Mouse (Mus musculus) liver, embryonic 11.5 days (tissue): Measurements from ENCODE around the gene Zfp335. TPM values are rescaled to one million over a fixed set of nuclear protein-coding genes. Genes with fewer than 3 reads are reported as not detected.
"Not testable (repeated sequence)": the region's sequence is repeated elsewhere in the genome, so short reads cannot be mapped to it uniquely, and the experiment has no call there.

Experiments
- ATAC-seq: fragments of 200-750 bp; cut with Nextera tagmentation; replicated peaks from 2 replicates; pipeline ENCODE4 v1.8.0; 2017; ENCODE audit warnings: moderate number of reproducible peaks, mild to moderate bottlenecking, moderate TSS enrichment, moderate library complexity; ENCODE audit not compliant: low FRiP score
- DNase-seq: peaks from one replicate; pipeline ENCODE4 v3.0.0-alpha.2; 2017; ENCODE audit warnings: low spot score
- H3K27ac ChIP-seq: fragments of 300-500 bp; sonication (generic); 2 replicates; pipeline ENCODE4 v1.5.1; 2014; ENCODE audit warnings: mild to moderate bottlenecking, low read depth, low read length, control low read depth
- H3K27me3 ChIP-seq: fragments of 300-500 bp; sonication (generic); replicated peaks from 2 replicates; pipeline ENCODE4 v1.6.1; 2014; ENCODE audit warnings: low read length, mixed read lengths; ENCODE audit not compliant: control insufficient read depth, insufficient read depth
- H3K36me3 ChIP-seq: fragments of 300-500 bp; sonication (generic); 2 replicates; pipeline ENCODE4 v1.6.1; 2014; ENCODE audit warnings: mild to moderate bottlenecking, low read length, moderate library complexity, mixed read lengths; ENCODE audit not compliant: control insufficient read depth, insufficient read depth
- H3K4me1 ChIP-seq: fragments of 300-500 bp; sonication (generic); replicated peaks from 2 replicates; pipeline ENCODE4 v1.6.1; 2014; ENCODE audit warnings: low read length, mixed read lengths; ENCODE audit not compliant: control insufficient read depth, insufficient read depth
- H3K4me2 ChIP-seq: fragments of 300-500 bp; sonication (generic); 2 replicates; pipeline ENCODE4 v1.6.1; 2014; ENCODE audit warnings: mild to moderate bottlenecking, control low read depth, moderate library complexity
- H3K4me3 ChIP-seq: fragments of 300-500 bp; sonication (generic); 2 replicates; pipeline ENCODE4 v1.5.1; 2014; ENCODE audit warnings: low read depth, low read length, control low read depth
- H3K9ac ChIP-seq: fragments of 300-500 bp; sonication (generic); 2 replicates; pipeline ENCODE4 v1.6.1; 2014; ENCODE audit warnings: low read depth, low read length, control low read depth
- H3K9me3 ChIP-seq: fragments of 300-500 bp; sonication (generic); 2 replicates; pipeline ENCODE4 v1.6.1; 2016; ENCODE audit warnings: low read length, inconsistent platforms, mixed read lengths; ENCODE audit not compliant: control insufficient read depth
- WGBS: fragments of 180-500 bp; shearing (Covaris S2); extraction: QIAGEN DNeasy Blood & Tissue Kit; methylation state at CpG from one replicate; pipeline ENCODE4 v1.1.7; 2014; 5-methylcytosine and 5-hydroxymethylcytosine counted together
- polyA plus RNA-seq: library from polyadenylated mRNA; unstranded; fragments of >200 nt; fragmentation: Nextera tagmentation; extraction: Ambion mirVana; gene quantifications from 2 replicates; pipeline ENCODE4 v1.2.1, GENCODE M21; 2014

Gene Zfp335
- polyA plus RNA-seq, 1 experiment from 2014 or later, result 15.0 TPM

DNA sequence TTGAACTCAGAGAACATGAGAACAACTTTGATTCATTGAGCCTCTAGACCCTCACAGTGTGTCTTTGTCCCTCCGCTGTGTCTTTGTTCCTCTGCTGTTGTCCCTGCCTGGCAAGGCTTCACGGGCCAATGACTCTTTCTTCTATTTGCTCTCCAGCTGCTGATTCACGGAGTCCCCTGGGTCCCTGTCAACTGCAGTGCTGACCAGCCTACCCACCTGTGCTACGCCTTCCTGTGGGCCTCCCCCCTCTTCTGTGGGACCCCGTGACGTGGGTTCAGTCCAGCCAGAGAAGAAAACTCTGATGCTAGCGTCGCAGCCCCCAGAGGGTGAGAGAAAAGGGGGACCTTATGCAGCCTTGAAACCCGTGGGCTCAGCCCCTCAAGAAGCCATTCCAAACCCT lies 28.9 kb downstream of the Zfp335 start:
- no peak overlapping the region for H3K9ac ChIP-seq
- H3K9me3 ChIP-seq, result no peaks in the 10 kb centered on the region
- H3K27me3 ChIP-seq, result no peaks in the 10 kb centered on the region
- H3K36me3 ChIP-seq, result peaks cover 23% of the 10 kb centered on the region
- peaks cover 12% of the 10 kb centered on the region for H3K4me1 ChIP-seq
- H3K4me3 ChIP-seq, result no peak overlapping the region
- WGBS, result 79% methylated on average over 9 of the region's 9 CpGs
- no peak overlapping the region for H3K4me2 ChIP-seq
- ATAC-seq, result no peak
- no peak overlapping the region for H3K27ac ChIP-seq
- DNase-seq, result no peak

DNA sequence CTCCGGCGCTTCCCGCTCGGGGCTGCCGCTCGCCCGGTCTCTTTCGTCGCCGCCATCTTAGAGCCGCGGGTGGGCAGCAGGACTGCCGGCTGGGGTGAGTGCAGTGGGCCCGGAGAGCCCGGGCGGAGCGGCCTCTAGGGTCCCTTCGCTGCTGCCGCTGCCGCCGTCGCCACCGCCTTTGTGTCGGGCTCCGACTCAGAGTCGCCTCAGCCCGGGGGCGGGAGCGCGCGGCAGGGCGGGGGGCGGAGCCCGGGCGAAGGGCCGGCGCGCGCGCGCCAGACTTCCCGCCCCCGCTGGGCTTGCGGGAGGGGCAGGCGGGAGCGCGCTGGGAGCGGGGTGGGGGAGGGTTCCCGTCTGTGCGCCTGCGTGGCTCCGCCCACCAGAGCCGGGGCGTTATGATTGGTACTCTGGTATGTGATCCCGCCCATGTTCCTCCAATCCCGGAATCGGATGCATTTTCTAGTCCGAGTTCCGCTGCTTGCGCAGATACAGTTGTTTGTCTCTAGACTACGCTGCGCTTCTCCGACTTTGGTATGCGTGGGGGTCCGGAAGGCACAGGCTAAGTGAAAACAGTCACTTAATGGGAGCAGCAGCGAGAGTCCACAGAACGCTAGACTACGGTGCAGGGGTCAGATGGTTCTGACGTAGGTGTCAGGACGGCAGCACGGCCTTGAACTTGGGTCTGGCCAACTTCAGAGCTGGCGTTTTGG lies 31.8 kb downstream of the Zfp335 start:
- H3K27me3 ChIP-seq, result no peaks in the 10 kb centered on the region
- WGBS, result under 1% methylated on average over 58 of the region's 72 CpGs
- peak; percentile 86 for ATAC-seq
- H3K9ac ChIP-seq, result peak overlapping the region; percentile 100
- peak overlapping the region; percentile 97 for H3K4me3 ChIP-seq
- peaks cover 10% of the 10 kb centered on the region; the same call in 1 of the 2 replicates for H3K36me3 ChIP-seq
- H3K9me3 ChIP-seq, result no peaks in the 10 kb centered on the region
- DNase-seq, result peak; percentile 97
- peak overlapping the region; percentile 100 for H3K27ac ChIP-seq
- peaks cover 17% of the 10 kb centered on the region for H3K4me1 ChIP-seq
- H3K4me2 ChIP-seq, result peak overlapping the region; percentile 92

DNA sequence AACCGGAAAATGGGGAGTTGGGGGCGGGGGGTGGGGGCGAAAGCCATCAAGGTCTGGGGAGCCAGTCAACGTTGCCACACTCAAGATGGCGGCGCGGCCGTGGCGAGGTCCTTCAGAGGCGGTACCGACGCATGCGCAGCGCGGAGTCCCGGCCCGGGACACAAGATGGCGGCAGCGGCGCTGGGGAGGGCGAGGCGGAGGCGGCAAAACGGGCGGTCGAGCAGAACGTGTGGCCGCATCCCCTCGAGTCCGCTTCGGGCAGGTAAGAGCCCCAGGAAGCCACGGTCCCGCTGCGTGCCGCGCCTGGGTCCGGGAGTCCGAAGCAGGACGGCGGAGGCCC lies 32.4 kb downstream of the Zfp335 start, which contains the start of gene Pcif1:
Gene Pcif1 (plus strand): TSS at position 77 of the 340 bp plus-strand sequence.
- Histone ChIP-seq H3K27me3 (no peaks in the 10 kb centered on the region), H3K4me2 (peak within 1 kb of the TSS; percentile 92), H3K4me3 (peak within 1 kb of the TSS; percentile 97), H3K4me1 (peaks cover 22% of the 10 kb centered on the region), H3K9ac (peak within 1 kb of the TSS; percentile 100), H3K27ac (peak within 1 kb of the TSS; percentile 100), H3K9me3 (no peaks in the 10 kb centered on the region), H3K36me3 (peaks cover 10% of the 10 kb centered on the region; the same call in 1 of the 2 replicates)
- peak; percentile 78 for ATAC-seq
- peak; percentile 96 for DNase-seq
- 0% methylated on average over 40 of the region's 40 CpGs for WGBS

DNA sequence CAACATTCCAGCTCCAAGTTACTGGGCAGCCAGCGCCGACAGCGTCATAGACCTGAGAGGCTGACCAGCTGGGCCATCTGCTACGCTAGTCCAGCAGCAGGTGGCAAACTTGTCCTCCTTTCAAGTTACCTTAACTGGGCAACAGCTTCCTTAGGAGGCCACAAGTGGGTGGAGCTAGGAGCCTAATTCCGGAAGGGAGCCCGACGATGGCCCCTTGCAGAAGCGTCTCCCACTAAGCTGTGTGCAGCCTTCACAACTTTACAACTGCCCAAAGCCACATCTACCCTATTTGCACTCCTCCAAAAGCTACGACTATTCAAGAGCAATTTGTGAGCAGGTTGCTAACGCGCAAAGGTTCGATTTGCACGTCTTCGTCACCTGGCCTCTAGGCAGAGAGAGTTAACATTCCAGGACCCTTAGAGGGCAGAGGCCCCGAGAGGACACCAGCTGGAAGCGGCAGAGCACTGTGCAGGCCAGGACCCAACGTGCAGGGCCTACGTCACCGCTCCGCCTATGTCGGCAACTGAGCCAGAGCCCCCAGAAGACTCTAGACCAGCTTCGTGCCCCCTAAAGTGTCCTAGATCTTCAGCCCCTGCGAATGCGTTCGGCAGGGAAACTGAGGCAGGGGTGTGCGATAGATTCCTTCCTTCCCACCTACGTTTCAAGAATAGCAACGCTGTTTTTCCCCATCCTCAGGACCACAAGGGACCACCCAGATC lies 32.9 kb downstream of the Zfp335 start:
- Histone ChIP-seq H3K9me3 (no peaks in the 10 kb centered on the region), H3K4me1 (peaks cover 25% of the 10 kb centered on the region), H3K4me2 (peak overlapping the region; percentile 89), H3K9ac (peak overlapping the region; percentile 100), H3K36me3 (peaks cover 5% of the 10 kb centered on the region; the same call in 1 of the 2 replicates), H3K27ac (peak overlapping the region; percentile 100), H3K27me3 (no peaks in the 10 kb centered on the region), H3K4me3 (peak overlapping the region; percentile 97)
- ATAC-seq, result peak; percentile 61
- DNase-seq, result peak; percentile 72
- 2% methylated on average over 28 of the region's 28 CpGs for WGBS

DNA sequence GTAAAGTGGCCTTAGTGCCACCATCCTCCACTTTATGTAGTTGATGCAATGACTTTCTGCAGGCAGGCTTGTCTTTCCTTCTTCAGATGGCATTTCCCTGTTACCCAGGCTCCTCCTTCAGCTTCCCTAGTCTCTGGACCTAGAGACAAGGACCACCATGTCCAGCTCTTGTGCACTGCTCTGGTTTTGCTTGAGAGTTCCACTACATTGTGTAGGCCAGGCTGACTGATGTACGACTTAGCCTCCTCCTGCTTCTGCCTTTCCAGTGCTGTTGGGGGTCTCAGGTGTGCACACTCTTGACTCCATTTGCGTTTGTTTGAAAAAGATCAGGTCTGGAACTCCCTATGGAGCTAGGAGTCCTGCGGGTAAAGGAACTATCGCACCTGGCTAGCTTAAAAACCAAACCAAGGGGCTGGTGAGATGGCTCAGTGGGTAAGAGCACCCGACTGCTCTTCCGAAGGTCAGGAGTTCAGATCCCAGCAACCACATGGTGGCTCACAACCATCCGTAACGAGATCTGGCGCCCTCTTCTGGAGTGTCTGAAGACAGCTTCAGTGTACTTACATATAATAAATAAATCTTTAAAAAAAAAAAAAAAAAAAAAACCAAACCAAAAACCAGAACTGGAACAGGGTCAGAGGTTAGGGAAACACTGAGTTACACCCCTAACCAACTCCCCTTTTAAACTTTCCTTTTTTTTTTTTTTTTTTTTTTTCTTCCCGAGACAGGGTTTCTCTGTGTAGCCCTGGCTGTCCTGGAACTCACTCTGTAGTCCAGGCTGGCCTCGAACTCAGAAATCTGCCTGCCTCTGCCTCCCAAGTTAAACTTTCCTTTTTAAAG lies 34.0 kb downstream of the Zfp335 start:
- peak overlapping the region; percentile 100; the same call in 1 of the 2 replicates for H3K27ac ChIP-seq
- H3K9me3 ChIP-seq, H3K27me3 ChIP-seq, ATAC-seq, H3K9ac ChIP-seq, H3K36me3 ChIP-seq, DNase-seq: not testable (repeated sequence)
- peak overlapping the region; percentile 97; the same call in 1 of the 2 replicates for H3K4me3 ChIP-seq
- H3K4me2 ChIP-seq, result peak overlapping the region; percentile 89
- 71% methylated on average over 11 of the region's 11 CpGs for WGBS
- peaks cover 25% of the 10 kb centered on the region for H3K4me1 ChIP-seq

DNA sequence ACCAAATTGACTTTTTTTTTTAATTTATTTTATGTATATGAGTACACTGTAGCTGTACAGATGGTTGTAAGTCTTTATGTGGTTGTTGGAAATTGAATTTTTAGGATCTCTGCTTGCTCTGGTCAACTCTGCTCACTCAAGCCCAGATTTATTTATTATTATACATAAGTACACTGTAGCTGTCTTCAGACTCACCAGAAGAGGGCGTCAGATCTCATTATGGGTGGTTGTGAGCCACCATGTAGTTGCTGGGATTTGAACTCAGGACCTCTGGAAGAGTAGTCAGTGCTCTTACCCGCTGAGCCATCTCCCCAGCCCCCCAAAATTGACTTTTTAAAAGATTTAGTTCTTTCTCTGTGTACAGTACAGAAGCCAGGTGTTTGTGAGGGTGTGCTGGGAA lies 35.9 kb downstream of the Zfp335 start:
- H3K9ac ChIP-seq, H3K4me3 ChIP-seq, H3K27ac ChIP-seq, ATAC-seq, H3K36me3 ChIP-seq, H3K27me3 ChIP-seq, H3K9me3 ChIP-seq, DNase-seq, H3K4me2 ChIP-seq: not testable (repeated sequence)
- H3K4me1 ChIP-seq, result peaks cover 19% of the 10 kb centered on the region
- WGBS, result 41% methylated on average over 2 of the region's 2 CpGs

DNA sequence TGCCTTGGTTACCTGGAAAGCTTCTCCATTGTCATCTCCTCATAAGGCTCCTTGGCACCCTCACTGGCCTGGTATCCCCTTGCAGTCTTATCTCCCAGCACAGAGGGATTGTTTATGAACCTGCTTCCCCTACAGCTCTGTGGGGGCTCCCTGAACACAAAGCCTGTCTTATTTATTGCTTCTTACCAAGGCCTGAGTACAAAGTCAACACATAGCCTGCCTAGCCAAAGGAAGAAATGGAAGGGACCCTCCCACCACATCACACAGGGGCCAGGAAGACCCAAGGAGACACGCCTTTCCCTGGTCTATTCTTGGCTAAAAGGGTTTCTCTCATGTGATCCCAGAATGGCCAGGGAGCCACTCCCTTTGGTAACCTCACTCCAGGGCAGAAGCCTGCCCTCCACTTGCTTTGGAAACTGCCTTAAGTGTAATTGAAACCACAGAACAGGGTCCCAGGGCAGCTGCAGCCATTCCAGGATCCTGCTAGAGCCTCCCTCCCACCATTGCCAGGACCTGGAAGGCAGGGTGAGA lies 37.3 kb downstream of the Zfp335 start:
- Histone ChIP-seq H3K4me2 (no peak overlapping the region), H3K27ac (no peak overlapping the region), H3K4me3 (no peak overlapping the region), H3K9ac (no peak overlapping the region), H3K36me3 (no peaks in the 10 kb centered on the region), H3K9me3 (no peaks in the 10 kb centered on the region), H3K4me1 (peaks cover 15% of the 10 kb centered on the region), H3K27me3 (no peaks in the 10 kb centered on the region)
- DNase-seq (no peak), ATAC-seq (no peak)
- WGBS, result 35% methylated on average over 1 of the region's 1 CpGs

DNA sequence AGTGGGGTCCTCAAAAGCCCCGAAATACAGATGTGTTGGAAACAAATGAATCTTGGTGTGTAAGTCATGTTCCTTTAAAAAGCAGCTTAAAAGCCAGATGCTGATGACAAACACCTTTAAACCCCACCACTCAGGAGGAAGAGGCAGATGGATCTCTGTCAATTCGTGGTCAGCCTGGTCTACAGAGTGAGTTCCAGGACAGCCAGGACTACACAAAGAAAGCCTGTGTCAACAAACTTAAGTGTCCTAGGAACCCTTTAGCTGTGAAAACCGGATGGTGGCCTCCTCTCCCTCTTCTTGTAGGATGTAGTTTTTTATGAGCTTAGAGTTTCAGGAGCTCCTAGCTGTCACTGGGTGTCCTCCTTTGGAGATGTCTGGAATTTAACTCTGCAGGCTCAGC lies 37.9 kb downstream of the Zfp335 start:
- Histone ChIP-seq H3K4me2 (no peak overlapping the region), H3K9ac (no peak overlapping the region), H3K36me3 (no peaks in the 10 kb centered on the region), H3K27ac (no peak overlapping the region), H3K9me3 (no peaks in the 10 kb centered on the region), H3K4me3 (no peak overlapping the region), H3K27me3 (no peaks in the 10 kb centered on the region), H3K4me1 (peaks cover 15% of the 10 kb centered on the region)
- WGBS, result 41% methylated on average over 3 of the region's 3 CpGs
- no peak for ATAC-seq
- DNase-seq, result no peak
